Mouse (Mus musculus) lung, adult 2 months (tissue): Measurements from ENCODE around the gene Slc35a3.

Experiments used
- CTCF ChIP-seq: fragments of 200-500 bp; IDR thresholded peaks from 2 replicates; pipeline ENCODE4 v1.5.1; 2011; ENCODE audit warnings: mild to moderate bottlenecking, low read length, control low read depth; ENCODE audit not compliant: insufficient read depth
- POLR2A ChIP-seq: fragments of 200-500 bp; IDR thresholded peaks from 2 replicates; pipeline ENCODE4 v1.6.1; 2011; ENCODE audit warnings: low read depth, mild to moderate bottlenecking, control low read depth, low read length, borderline replicate concordance; ENCODE audit errors: extremely low read depth

DNA sequence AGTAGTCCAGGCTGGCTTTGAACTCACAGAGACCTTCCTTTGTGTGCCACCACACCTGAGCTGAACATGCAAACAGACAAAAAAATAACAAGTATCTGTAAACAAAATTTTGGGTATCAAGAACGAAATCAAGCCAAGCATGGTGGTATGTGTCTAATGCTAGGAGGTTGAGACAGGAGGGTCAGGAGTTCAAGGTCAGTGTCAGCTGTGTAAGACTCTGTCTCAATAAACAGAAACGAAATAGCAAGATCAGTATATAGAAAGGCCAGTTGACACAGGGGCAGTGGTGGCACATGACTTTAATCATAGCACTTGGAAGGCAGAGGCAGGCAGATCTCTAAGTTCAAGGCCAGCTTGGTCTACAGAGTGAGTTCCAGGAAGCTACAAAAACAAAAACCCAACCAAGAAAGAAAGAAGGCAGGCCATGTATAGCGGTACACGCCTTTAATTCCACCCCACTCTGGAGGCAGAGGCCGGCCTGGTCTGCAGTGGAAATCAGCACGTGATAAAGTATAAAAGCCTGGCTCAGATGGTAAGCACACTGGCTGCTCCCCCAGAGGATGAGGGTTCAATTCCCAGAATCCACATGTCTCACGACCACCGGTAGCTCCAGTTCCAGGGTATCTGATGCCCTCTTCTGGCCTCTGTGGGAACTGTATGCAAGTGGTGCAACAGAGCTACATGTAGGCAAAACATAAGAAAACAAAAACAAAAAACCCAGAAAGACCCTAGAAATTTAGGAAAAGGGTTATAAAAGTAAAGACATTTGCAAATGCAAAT is 36.0 kb upstream of the Slc35a3 start:
- no peak for TF ChIP-seq POLR2A
- peak; percentile 59 for TF ChIP-seq CTCF
